Comparison of ENCODE assay signal across 8 mouse cellular contexts in the genomic region with DNA sequence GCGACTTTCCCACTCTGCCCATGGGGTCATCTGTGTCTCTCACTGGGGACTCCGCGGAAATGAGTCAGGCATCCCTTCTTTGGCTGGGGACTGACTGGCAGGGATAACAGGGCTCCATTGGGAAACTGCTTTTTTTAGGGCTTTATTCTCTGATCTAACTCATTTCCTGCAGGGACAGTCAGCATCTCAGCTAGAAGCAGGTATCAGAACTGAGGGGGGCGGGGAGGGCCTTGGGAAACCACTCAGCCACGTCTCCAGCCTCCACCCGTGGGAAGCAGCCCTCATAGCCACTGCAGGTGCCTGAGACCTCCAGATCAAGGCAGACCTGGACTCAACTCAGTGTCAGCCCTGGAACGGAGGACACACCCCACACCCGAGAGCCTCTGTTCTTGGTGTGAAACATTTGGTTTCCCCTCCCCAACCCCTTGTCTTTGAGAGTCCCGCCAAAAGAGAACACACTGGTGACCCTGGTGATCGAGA.
DNase-seq lines count a peak whose midpoint lies in the region; ATAC-seq lines count a peak whose summit lies in the region.
"Had no signal": no experiment of that assay in that cellular context is flagged by ENCODE, and none has a peak within 500 bp of the region (broad histone marks: within the 10 kb centered on the region; RNA-seq: fewer than 3 reads in every experiment).

No protein-coding gene starts in this region.

- no peaks in the 10 kb centered on the region for H3K27me3 ChIP-seq in neural tube, embryonic 11.5 days (ENCODE audit: control insufficient read depth, insufficient read depth, low read length)
- no peaks in the 10 kb centered on the region for H3K27me3 ChIP-seq in hindbrain, embryonic 13.5 days
- no peaks in the 10 kb centered on the region for H3K27me3 ChIP-seq in neural tube, embryonic 14.5 days (ENCODE audit: control insufficient read depth, insufficient read depth, low read length)

- H3K9me3 ChIP-seq in neural tube, embryonic 11.5 days (ENCODE audit: control insufficient read depth, low read length) = no peaks in the 10 kb centered on the region
- no peaks in the 10 kb centered on the region for H3K9me3 ChIP-seq in hindbrain, embryonic 13.5 days
- H3K9me3 ChIP-seq in neural tube, embryonic 14.5 days (ENCODE audit: control insufficient read depth, low read length) = no peaks in the 10 kb centered on the region

- peak overlapping the region; percentile 7 for H3K4me2 ChIP-seq in neural tube, embryonic 11.5 days (ENCODE audit: low read depth)
- peak overlapping the region; percentile 38 for H3K4me2 ChIP-seq in hindbrain, embryonic 13.5 days
- no peak overlapping the region; the same call in 1 of the 2 replicates for H3K4me2 ChIP-seq in neural tube, embryonic 14.5 days (ENCODE audit: low read depth, low read length)

- peaks cover 12% of the 10 kb centered on the region for H3K4me1 ChIP-seq in neural tube, embryonic 11.5 days (ENCODE audit: control insufficient read depth, insufficient read depth, low read length)
- H3K4me1 ChIP-seq in hindbrain, embryonic 13.5 days (replicated peaks) = peaks cover 23% of the 10 kb centered on the region
- H3K4me1 ChIP-seq in neural tube, embryonic 14.5 days (ENCODE audit: control insufficient read depth, insufficient read depth, low read length) = peaks cover 13% of the 10 kb centered on the region; the same call in 1 of the 2 replicates

- H3K9ac ChIP-seq in neural tube, embryonic 11.5 days (ENCODE audit: low read length) = 0 out of 2 replicates have a peak overlapping the region, but pooled peaks have one; percentile 15
- H3K9ac ChIP-seq in hindbrain, embryonic 13.5 days = peak overlapping the region; percentile 60
- H3K9ac ChIP-seq in neural tube, embryonic 14.5 days (replicated peaks; ENCODE audit: low read depth, low read length) = no peak overlapping the region

- no peak overlapping the region for H3K4me3 ChIP-seq in neural tube, embryonic 11.5 days (ENCODE audit: low read depth, low read length)
- H3K4me3 ChIP-seq in hindbrain, embryonic 13.5 days = peak overlapping the region; percentile 9; the same call in 1 of the 2 replicates
- H3K4me3 ChIP-seq in neural tube, embryonic 14.5 days (ENCODE audit: low read depth, low read length) = no peak overlapping the region

- WGBS in neural tube, embryonic 11.5 days = 31% methylated on average over 10 of the region's 10 CpGs
- 27% methylated on average over 10 of the region's 10 CpGs for WGBS in hindbrain, embryonic 13.5 days
- WGBS in neural tube, embryonic 14.5 days = 21% methylated on average over 10 of the region's 10 CpGs

- H3K36me3 ChIP-seq in neural tube, embryonic 11.5 days (ENCODE audit: control insufficient read depth, insufficient read depth, low read length) = peaks cover 5% of the 10 kb centered on the region; the same call in 1 of the 2 replicates
- peaks cover 33% of the 10 kb centered on the region for H3K36me3 ChIP-seq in hindbrain, embryonic 13.5 days
- peaks cover 5% of the 10 kb centered on the region; the same call in 1 of the 2 replicates for H3K36me3 ChIP-seq in neural tube, embryonic 14.5 days (ENCODE audit: control insufficient read depth, insufficient read depth, low read length)

- ATAC-seq in neural tube, embryonic 11.5 days (ENCODE audit: insufficient read depth, low FRiP score, low TSS enrichment) = peak; percentile 78
- peak; percentile 41; the same call in 1 of the 2 replicates for ATAC-seq in hindbrain, embryonic 13.5 days (ENCODE audit: low FRiP score)
- ATAC-seq in neural tube, embryonic 14.5 days (ENCODE audit: low read depth) = peak; percentile 47; the same call in 1 of the 2 replicates

- no peak for DNase-seq in neural tube, embryonic 11.5 days (ENCODE audit: low spot score)
- DNase-seq in neural tube, embryonic 10.5 days (ENCODE audit: extremely low spot score, low spot score) = no peak
- DNase-seq in cerebellum, postnatal 25 days = peak; percentile 80 to 86
- DNase-seq in layer of hippocampus, postnatal 36 days = no peak
- no peak for DNase-seq in right cerebral cortex, adult 18-20 months
- DNase-seq: lung, adult 2 months had no signal

- H3K27ac ChIP-seq in neural tube, embryonic 11.5 days (ENCODE audit: low read depth, low read length) = peak overlapping the region; percentile 21
- H3K27ac ChIP-seq in hindbrain, embryonic 13.5 days = peak overlapping the region; percentile 70
- peak overlapping the region; percentile 58; the same call in 1 of the 2 replicates for H3K27ac ChIP-seq in neural tube, embryonic 14.5 days (ENCODE audit: low read depth, low read length)

Comparison
In these comparisons a context has a peak if more than half of its experiments do, and no peak if none do; other contexts are left out.
1. DNase-seq: peak in cerebellum, postnatal 25 days (2 of 2); none in neural tube, embryonic 11.5 days (single experiment), neural tube, embryonic 10.5 days (single experiment), layer of hippocampus, postnatal 36 days (0 of 2) and right cerebral cortex, adult 18-20 months (single experiment).
2. Peak in every context shown above with its lines, with median percentiles within 50 percentile points of each other: ATAC-seq and H3K27ac ChIP-seq.